Comparison of ENCODE assay signal across 16 mouse cellular contexts in genomic region chr14:74864805-74865483, GRCm38 (mm10).
DNase-seq lines count a peak whose midpoint lies in the region; ATAC-seq and TF ChIP-seq lines count a peak whose summit lies in the region.
"Had no signal": no experiment of that assay in that cellular context is flagged by ENCODE, and none has a peak within 500 bp of the region (broad histone marks: within the 10 kb centered on the region; RNA-seq: fewer than 3 reads in every experiment).

No protein-coding gene starts in this region.

- no peak overlapping the region for H3K4me2 ChIP-seq in heart, postnatal 0 days (ENCODE audit: low read depth, low read length)
- no peak overlapping the region for H3K4me2 ChIP-seq in lung, embryonic 16.5 days (ENCODE audit: low read depth, low read length)
- H3K4me2 ChIP-seq in stomach, embryonic 16.5 days (ENCODE audit: low read depth, low read length) = no peak overlapping the region
- H3K4me2 ChIP-seq: midbrain, embryonic 15.5 days had no signal

- H3K27ac ChIP-seq in heart, postnatal 0 days (ENCODE audit: low read depth) = 0 out of 2 replicates have a peak overlapping the region, but pooled peaks have one; percentile 61
- peak overlapping the region; percentile 23; the same call in 1 of the 2 replicates for H3K27ac ChIP-seq in lung, embryonic 16.5 days (ENCODE audit: low read length)
- peak overlapping the region; percentile 72; the same call in 1 of the 2 replicates for H3K27ac ChIP-seq in limb, embryonic 10.5 days
- H3K27ac ChIP-seq in stomach, embryonic 16.5 days (ENCODE audit: low read length) = 0 out of 2 replicates have a peak overlapping the region, but pooled peaks have one; percentile 35
- H3K27ac ChIP-seq: hindbrain, postnatal 0 days; midbrain, embryonic 15.5 days had no signal

- H3K4me3 ChIP-seq in heart, postnatal 0 days (ENCODE audit: low read depth, low read length) = no peak overlapping the region
- no peak overlapping the region for H3K4me3 ChIP-seq in lung, embryonic 16.5 days (ENCODE audit: low read length)
- no peak overlapping the region for H3K4me3 ChIP-seq in limb, embryonic 10.5 days
- H3K4me3 ChIP-seq in stomach, embryonic 16.5 days (replicated peaks; ENCODE audit: low read length) = no peak overlapping the region
- H3K4me3 ChIP-seq: midbrain, embryonic 15.5 days had no signal

- intact Hi-C loops in heart, postnatal 14 days (cut with DNase I) = no loop called here

- H3K4me1 ChIP-seq in heart, postnatal 0 days (ENCODE audit: control insufficient read depth, insufficient read depth) = peaks cover 48% of the 10 kb centered on the region
- peaks cover 46% of the 10 kb centered on the region for H3K4me1 ChIP-seq in lung, embryonic 16.5 days (replicated peaks; ENCODE audit: control insufficient read depth, insufficient read depth, low read length)
- H3K4me1 ChIP-seq in limb, embryonic 10.5 days = peaks cover 38% of the 10 kb centered on the region
- peaks cover 26% of the 10 kb centered on the region for H3K4me1 ChIP-seq in stomach, embryonic 16.5 days (ENCODE audit: control insufficient read depth, insufficient read depth, low read length)

- H3K9ac ChIP-seq in heart, postnatal 0 days (replicated peaks; ENCODE audit: low read depth, low read length) = no peak overlapping the region
- H3K9ac ChIP-seq in lung, embryonic 16.5 days (ENCODE audit: low read length) = no peak overlapping the region
- H3K9ac ChIP-seq in stomach, embryonic 16.5 days (ENCODE audit: low read length) = no peak overlapping the region
- H3K9ac ChIP-seq: midbrain, embryonic 15.5 days had no signal

- no peaks in the 10 kb centered on the region for H3K27me3 ChIP-seq in heart, postnatal 0 days (ENCODE audit: control insufficient read depth, insufficient read depth, low read length)
- no peaks in the 10 kb centered on the region for H3K27me3 ChIP-seq in lung, embryonic 16.5 days (ENCODE audit: control insufficient read depth, insufficient read depth, low read depth, low read length)
- H3K27me3 ChIP-seq in limb, embryonic 10.5 days (ENCODE audit: low read depth, poor library complexity, severe bottlenecking) = no peaks in the 10 kb centered on the region
- H3K27me3 ChIP-seq in stomach, embryonic 16.5 days (ENCODE audit: control insufficient read depth, insufficient read depth, low read length) = no peaks in the 10 kb centered on the region
- H3K27me3 ChIP-seq: midbrain, embryonic 15.5 days had no signal

- no peak for TF ChIP-seq CTCF in heart, postnatal 0 days (IDR thresholded peaks at IDR 0.05; ENCODE audit: low read depth)

- no peaks in the 10 kb centered on the region for H3K9me3 ChIP-seq in heart, postnatal 0 days (replicated peaks; ENCODE audit: control insufficient read depth, low read length)
- no peaks in the 10 kb centered on the region for H3K9me3 ChIP-seq in lung, embryonic 16.5 days (ENCODE audit: control insufficient read depth, low read length)
- no peaks in the 10 kb centered on the region for H3K9me3 ChIP-seq in limb, embryonic 10.5 days (replicated peaks)
- H3K9me3 ChIP-seq in stomach, embryonic 16.5 days (replicated peaks; ENCODE audit: control insufficient read depth, low read length) = no peaks in the 10 kb centered on the region
- H3K9me3 ChIP-seq: midbrain, embryonic 15.5 days had no signal

- no peaks in the 10 kb centered on the region for H3K36me3 ChIP-seq in heart, postnatal 0 days (replicated peaks; ENCODE audit: control insufficient read depth, insufficient read depth, low read length)
- H3K36me3 ChIP-seq in lung, embryonic 16.5 days (ENCODE audit: control insufficient read depth, insufficient read depth, low read length) = no peaks in the 10 kb centered on the region
- no peaks in the 10 kb centered on the region for H3K36me3 ChIP-seq in limb, embryonic 10.5 days
- no peaks in the 10 kb centered on the region for H3K36me3 ChIP-seq in stomach, embryonic 16.5 days (ENCODE audit: control insufficient read depth, insufficient read depth, low read length)
- H3K36me3 ChIP-seq: midbrain, embryonic 15.5 days had no signal

- TF ChIP-seq EP300 in heart, postnatal 0 days (IDR thresholded peaks at IDR 0.05; ENCODE audit: low read depth) = no peak

- no peak for ATAC-seq in heart, postnatal 0 days (ENCODE audit: insufficient read depth, low read depth)
- peak; percentile 47 for ATAC-seq in lung, embryonic 16.5 days (ENCODE audit: low read depth)
- no peak for ATAC-seq in stomach, embryonic 16.5 days (ENCODE audit: insufficient read depth, low FRiP score)
- ATAC-seq: hindbrain, postnatal 0 days; midbrain, embryonic 15.5 days had no signal

- WGBS in heart, postnatal 0 days = 84% methylated on average over 5 of the region's 5 CpGs
- 54% methylated on average over 5 of the region's 5 CpGs for WGBS in lung, embryonic 16.5 days
- 75% methylated on average over 5 of the region's 5 CpGs for WGBS in limb, embryonic 10.5 days
- WGBS in stomach, embryonic 16.5 days = 53% methylated on average over 5 of the region's 5 CpGs

- DNase-seq in heart, postnatal 0 days (ENCODE audit: low spot score) = no peak
- no peak for DNase-seq in heart, postnatal 14 days
- DNase-seq in lung, postnatal 25 days (ENCODE audit: low spot score) = no peak
- DNase-seq in limb, embryonic 10.5 days (ENCODE audit: low spot score) = no peak
- no peak for DNase-seq in cerebellum, postnatal 14 days
- DNase-seq in cerebellum, postnatal 10 days = no peak
- DNase-seq: cerebellum, adult 9-10 months; heart, adult 18-20 months; layer of hippocampus, adult 9-11 months; lung, adult 18-20 months; right cerebral cortex, adult 18-20 months; thymus, postnatal 36 days had no signal
